Mouse (Mus musculus): ENCODE measurements at regions not wholly inside any gene's neighbourhood (a gene's known extent, or its start where the extent isn't known, plus 50 kb on each side); places are given as distances from the start of the nearest gene placed in this dataset.
"Not testable (repeated sequence)": the region's sequence is repeated elsewhere in the genome, so short reads cannot be mapped to it uniquely, and the experiment has no call there.

DNA sequence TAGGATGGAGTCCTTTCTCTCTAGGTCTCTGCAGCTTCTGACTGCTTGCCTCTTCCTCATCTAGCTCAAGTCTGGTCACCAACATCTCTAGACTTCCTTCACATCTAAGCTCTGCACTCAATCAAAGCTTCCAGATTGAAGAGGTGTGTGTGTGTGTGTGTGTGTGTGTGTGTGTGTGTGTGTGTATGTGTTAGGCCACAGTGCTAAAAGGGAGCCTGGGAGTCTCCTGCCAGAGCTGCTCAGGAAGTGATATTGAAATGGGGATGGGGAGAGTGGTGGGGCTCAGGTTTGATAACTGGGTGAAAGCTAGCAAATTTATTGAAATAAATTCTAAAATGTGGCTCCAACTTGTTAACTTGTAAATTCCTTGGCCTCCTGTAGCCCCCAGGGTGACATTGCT is 73.3 kb downstream of the Gm31371 start:
- not testable (repeated sequence) for DNase-seq

DNA sequence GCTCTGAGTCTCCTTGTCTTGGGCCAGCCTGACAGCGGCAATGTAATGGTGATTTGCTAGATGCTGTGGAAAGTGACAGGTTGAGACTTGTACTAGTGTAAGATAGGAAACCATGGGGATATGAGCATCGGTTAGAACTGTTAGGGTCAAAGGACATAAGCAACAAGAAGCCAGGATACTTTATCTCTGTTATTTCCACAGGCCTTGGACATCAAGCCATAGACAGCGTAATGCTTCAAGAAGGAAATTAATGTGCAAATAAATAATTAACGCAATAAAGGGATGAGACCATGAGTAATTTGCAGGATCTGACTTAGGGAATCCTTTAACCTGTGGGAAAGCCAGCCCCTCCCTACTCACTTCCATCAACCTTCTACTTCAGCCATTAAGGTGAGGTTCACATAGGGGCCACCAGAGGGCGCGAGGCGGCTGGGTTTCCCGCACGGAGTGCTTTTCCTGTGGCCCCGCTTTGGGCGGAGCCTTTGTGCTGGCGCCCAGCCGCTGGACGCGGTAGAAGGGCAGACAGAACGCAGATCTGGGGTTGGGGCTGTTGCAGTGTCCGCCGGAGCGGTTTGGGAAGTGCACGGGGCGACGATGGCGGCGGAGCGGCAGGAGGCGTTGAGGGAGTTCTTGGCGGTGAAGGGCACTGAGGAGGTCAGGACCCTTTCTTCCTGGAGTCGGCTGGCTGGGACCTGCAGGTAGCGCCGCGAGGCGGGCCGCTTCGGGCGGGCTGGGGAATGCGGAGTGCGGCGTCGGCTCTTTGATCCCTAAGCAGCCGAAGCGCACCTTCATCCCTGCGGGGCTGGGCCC is 76.5 kb downstream of the Gm31371 start:
- peak; percentile 67 for DNase-seq

DNA sequence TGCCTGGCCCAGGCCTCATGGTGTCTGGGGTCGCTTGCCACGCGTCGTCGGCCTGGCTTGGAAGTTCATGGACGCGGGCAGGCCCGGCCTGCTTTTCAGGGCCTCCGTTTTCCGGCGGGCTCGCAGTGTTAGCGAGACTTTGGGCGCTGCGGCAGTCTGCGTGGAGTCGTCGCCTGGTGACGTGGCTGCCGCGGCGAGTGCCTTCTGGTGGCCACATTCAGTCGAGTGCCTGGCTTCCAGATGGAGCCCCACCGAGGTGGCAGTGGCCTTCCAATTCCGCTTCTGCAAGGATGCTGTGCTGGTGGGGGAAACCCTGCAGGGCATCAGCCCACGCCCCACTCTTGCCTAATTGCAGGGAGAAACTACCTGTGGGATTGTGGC is 77.1 kb downstream of the Gm31371 start:
- peak; percentile 17 for DNase-seq

DNA sequence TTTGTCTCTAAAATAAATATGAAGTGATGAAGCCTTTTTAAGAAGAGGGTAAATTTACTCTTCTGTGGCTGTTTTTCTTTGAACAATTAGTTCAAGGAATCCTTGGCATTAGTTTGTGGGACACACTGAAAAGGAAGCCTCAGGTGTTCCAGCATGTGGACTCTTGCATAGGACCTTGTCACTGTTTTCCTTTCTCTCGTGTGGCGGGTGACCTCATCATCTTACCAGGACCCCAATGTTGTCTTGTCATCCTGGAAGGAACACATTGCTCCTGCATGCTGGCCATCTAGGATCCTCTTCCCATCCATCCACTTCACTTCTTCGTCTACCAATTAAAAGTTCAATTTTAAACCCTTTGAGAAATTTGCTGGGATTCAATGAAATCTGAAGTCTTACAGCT is 104.9 kb downstream of the Gm31371 start:
- DNase-seq = peak; percentile 22

DNA sequence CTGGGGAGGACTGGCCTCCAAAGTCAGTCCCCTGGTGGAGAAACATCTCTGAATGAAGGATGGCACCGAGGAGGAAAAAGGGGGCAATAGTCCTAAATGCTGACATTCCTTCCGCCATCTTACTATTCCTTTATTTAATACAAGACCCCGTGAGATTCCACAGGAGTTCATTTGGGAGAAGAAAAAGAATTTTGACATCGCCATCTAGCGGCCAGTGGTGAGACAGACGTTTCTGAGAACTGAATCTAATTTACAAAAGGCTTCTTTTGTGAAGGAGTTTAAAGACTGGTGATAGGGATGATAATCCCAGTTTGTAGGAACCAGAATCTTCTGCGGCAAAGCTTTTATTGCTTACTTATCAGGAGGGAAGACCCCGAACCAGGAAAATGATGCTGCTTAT is 107.8 kb downstream of the Gm31371 start:
- not testable (repeated sequence) for DNase-seq

DNA sequence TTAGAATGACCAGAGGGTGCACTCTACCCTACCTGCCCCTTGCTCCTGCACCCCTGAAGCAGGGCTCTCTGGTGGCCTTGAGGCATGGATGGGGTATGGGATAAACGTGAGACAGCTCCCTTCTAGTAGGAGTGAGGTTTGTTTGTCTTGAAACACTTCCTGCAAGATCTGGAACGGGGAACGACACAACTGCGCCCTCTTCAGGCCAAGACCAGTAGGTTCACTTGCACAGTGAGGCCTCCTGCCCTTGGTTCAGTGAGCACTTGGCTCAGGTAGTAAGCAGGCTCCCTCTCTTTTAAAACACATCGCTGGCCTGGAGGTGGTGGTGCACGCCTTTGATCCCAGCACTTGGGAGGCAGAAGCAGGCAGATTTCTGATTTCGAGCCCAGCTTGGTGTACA is 110.1 kb downstream of the Gm31371 start:
- not testable (repeated sequence) for DNase-seq

DNA sequence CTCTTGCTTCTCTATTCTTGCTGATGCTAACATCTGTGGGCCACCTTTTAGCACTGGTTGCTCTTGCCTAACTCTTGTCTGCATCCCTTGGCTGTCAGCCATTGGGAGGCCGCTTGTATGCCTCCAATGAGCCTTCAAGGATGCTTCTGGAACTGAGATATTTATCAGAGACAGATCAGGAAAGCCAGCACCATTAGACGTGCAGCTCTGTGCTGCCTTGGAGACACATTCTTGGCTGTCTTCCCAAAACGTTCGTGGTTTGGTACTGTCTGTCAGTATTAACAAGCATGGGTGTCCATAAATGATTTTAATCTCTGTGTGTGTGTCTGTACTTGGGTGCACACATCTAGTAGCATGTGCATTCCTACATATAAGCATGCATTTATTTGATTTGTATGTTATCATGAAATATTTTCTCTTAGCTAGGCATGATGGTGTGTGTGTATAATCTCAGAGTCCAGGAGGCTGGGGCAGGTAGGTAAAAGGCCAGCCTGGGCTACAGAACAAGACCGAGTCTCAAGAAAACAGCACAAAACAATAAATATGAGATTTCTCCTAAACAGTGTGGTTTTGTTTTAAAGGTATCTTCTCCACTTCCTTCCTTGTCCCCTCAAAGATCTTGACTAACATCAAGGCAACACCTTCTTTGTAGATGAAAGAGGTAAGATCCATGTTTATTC is 111.4 kb downstream of the Gm31371 start:
- DNase-seq = not testable (repeated sequence)

DNA sequence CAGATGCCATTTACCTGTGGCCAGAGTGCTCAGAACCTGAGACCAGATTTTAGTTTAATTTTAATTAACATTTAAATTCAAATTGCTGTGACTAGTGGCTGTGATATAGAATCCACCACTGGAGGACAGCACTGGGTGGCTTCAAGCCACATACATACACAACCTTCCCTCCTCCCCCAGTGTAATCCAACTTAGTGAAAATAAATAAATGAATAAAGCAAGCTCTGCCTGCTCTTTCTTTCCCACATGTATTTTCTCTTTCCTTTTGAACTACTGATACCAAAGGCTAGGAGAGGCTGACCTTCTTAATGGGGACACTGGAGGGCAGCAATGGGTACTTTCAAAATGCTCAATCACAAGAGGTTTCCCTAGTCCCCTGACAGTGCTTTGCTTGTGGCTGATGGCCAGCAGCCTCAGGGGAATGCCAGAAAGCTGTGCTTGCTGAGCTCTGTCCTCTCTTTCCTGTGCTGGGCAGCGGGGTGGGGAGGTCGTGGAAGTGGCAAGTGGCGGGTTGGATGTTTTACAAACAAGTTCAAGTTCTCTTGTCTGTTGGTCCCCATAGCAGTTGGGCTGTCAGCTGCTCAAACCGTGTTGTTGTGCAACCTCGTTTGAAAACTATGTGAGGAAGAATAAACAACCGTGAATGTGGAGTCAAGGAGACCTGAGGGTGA is 112.4 kb downstream of the Gm31371 start:
- DNase-seq = not testable (repeated sequence)

DNA sequence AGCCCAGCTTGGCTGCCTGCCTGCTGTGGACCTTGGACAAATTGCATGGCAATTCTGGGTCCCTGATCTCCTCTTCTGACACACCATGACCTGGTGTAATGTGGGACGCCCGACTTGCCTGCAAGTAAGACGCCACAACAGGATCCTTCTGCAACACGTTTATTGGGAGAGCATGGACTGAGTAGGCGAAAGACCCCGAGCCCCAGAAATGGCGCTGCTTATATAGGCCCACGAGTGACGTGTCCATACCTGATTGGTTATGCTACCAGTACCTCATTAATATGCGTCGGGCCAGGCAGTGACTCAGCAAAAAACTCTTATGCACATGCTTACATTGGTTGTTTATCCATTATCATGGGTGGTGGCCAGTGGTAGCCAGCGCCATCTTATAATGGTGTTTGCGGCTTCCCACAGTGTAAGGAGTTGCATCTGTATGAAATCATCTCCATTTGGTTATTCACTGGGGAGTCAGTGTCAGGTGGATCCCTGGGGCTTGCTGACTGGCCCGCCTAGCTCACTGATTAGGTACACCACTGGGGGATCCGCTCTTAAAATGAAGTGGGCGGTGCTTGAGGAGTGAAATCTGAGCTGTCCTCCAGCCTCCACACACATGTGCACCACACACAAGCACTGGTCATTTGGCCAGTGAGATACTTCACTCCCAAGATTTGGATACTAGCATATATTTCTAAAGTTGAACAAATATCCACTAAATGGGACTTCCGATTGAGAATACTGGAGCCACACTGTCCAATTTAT is 113.1 kb downstream of the Gm31371 start:
- peak; percentile 50 for DNase-seq

DNA sequence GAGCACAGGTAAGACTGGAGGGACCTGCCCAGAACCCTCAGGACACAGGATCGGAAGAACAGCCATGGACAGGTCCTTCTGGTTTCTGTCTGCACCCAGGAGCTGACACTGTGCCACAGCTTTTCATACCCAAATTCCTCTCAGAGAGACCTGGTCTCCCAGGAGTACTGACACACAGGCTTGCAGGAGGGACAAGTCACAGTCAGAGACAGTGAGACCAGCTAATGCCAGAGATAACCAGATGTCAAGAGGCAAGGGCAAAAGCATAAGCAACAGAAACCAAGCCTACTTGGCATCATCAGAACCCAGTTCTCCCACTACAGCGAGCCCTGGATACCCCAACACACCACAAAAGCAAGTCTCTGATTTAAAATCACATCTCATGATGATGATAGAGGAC is 122.3 kb downstream of the Gm31371 start:
- not testable (repeated sequence) for DNase-seq

DNA sequence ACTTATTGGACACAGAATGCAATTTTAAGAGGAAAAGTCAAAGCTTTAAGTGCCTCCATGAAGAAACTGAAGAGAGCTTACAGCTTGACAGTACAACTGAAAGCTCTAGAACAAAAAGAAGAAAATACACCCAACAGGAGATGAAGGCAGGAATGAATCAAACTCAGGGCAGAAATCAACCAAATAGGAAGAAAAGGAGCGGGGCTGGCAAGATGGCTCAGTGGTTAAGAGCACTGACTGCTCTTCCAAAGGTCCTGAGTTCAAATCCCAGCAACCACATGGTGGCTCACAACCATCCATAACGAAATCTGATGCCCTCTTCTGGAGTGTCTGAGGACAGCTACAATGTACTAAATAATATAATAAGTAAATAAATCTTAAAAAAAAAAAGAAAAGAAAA is 124.8 kb downstream of the Gm31371 start:
- DNase-seq = not testable (repeated sequence)

DNA sequence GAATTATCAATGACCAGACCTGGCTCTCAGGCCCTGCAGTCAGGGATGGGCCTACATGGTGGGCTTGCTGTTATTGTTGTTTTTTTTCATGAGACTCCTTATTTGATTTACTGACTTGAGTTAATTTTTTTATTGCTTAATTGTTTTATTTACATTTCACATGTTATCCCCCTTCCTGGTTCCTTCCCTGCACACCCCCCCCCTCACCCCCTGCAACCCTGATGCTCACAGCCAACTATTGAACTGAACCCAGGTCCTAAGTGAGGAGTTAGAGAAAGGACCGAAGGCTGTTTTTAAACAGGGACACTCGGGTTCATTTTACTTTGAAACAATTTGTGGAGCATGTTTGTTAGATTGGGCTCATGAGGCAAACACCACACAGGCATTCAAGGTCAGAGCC is 126.9 kb downstream of the Gm31371 start:
- not testable (repeated sequence) for DNase-seq

DNA sequence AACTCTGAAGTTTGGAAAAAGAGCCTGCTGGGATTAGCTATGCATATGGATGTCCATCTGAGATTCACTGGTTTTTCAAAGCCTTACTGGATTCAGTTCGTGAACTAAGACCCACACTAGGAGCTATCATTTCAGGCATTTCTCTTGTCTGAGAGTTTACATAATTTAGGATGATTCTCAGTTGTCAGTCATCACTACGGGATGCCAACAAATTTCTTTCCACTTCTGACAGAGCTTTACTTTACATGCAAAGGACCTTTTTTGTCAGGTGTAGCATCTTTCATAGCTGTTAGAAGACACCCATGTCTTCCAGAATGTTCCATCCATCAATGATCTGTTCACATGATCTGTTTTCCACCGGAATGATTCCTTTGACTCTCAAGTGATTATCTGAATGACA is 154.4 kb downstream of the Gm31371 start:
- DNase-seq = not testable (repeated sequence)

DNA sequence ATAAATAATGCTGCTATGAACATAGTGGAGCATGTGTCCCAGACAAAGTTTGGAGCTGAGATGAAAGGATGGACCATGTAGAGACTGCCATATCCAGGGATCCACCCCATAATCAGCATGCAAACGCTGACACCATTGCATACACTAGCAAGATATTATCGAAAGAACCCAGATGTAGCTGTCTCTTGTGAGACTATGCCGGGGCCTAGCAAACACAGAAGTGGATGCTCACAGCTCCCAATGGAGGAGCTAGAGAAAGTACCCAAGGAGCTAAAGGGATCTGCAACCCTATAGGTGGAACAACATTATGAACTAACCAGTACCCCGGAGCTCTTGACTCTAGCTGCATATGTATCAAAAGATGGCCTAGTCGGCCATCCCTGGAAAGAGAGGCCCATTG is 194.9 kb downstream of the Gm31371 start:
- peak; percentile 3 for DNase-seq

DNA sequence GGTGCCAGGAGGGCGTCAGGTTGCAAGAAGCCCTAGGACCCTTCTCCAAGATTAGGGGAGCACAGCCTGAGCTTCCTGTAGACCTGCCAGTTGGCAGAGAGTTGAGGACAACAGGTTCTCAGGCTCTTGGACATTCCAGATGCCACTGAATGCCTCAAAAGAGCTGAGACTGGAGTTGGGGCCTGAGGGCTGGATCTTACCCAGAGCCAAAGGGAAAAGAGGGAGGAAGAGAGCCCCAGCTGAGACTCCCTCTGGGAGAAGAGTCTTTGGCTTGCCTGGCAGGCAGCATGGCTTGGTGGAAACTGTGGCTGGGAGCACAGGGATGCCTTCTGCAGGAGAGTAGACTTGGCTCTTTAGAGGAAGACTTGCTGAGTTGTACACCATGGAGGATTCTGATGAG is 197.0 kb downstream of the Gm31371 start:
- not testable (repeated sequence) for DNase-seq

DNA sequence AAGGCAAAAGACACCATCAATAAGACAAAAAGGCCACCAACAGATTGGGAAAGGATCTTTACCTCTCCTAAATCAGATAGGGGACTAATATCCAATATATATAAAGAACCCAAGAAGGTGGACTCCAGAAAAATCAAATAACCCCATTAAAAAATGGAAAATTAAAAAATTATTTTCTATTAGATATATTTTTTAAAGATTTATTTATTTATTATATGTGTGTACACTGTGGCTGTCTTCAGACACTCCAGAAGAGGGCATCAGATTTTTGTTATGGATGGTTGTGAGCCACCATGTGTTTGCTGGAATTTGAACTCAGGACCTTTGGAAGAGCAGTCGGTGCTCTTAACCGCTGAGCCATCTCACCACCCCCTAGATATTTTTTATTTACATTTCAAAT is 199.2 kb downstream of the Gm31371 start:
- DNase-seq = not testable (repeated sequence)

DNA sequence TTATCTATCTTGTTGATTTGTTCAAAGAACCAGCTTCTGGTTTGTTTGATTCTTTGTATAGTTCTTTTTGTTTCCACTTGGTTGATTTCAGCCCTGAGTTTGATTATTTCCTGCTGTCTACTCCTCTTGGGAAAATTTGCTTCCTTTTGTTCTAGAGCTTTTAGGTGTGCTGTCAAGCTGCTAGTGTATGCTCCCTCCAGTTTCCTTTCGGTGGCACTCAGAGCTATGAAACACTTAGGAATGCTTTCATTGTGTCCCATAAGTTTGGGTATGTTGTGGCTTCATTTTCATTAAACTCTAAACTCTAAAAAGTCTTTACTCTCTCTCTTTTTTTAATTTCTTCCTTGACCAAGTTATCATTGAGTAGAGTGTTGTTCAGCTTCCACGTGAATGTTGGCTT is 204.0 kb downstream of the Gm31371 start:
- DNase-seq = not testable (repeated sequence)

DNA sequence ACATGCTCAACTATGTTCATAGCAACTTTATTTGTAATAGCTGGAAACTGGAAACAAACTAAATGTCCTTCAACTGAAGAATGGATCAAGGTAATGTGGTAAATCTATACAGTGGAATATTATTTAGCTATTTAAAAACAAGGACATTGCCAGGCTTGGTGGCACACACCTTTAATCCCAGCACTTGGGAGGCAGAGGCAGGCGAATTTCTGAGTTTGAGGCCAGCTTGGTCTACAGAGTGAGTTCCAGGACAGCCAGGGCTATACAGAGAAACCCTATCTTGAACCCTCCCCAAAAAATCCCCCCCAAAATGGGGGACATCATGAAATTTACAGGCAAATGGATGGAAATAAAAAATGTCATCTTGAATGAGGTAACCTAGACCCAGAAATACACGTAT is 213.6 kb downstream of the Gm31371 start:
- DNase-seq = not testable (repeated sequence)

DNA sequence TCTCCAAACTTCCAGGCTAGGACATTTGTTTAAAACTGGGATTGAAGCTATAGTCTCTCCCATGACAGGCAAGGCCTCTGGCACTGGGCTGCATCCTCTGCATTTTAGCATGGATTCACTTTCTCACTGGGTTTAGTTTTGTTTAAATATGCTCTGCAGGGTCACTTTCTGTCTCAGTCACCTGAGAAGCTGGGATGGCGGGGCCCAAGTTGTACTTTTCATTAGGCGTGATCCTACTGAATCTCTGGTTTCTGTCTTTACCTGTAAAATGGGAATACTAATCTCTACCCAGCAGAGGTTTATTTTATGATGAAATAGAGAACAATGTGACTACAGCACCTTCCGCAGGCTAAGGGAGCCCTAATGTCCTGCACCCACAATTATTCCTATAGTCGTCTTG is 216.4 kb downstream of the Gm31371 start:
- DNase-seq = not testable (repeated sequence)

DNA sequence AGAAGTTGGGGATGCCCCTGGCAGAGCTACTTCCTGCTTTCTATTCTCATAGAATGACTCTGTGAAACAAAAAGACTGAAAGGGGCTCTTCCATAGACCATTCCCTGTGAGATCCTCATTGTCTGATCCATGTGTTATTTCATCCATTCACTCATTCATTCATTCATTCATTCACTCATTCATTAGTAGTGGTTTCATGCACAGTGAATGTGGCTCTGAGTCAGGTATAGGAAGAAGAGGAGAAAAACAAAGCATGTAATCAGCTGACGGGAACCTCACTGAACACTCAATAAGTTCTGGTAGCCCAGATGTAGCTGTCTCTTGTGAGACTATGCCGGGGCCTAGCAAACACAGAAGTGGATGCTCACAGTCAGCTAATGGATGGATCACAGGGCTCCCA is 217.0 kb downstream of the Gm31371 start:
- not testable (repeated sequence) for DNase-seq

DNA sequence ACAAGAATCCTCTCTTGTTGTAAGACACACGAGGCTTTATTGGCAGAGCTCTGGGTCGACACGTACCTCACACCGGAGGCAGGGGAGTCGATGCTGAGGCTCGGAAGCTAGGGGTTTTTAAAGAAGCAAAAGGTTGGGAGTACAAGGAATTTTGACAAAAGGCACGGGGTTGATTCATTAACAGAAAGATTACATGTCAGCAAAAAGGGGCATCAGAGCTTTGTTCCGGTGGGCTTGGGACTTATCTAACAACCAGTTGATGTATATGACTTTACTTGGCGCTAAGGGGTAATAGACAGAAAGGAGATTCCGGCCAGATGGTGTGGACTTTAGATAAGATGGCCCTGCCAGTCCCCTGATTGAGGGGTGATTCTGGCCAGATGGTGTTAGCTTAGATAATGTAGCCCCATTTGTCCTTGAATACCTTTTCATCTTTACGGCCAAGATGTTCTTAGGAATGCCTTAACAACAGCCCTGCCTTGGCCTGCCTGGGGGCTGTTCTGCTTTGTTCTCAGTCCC is 218.3 kb downstream of the Gm31371 start:
- peak; percentile 53 for DNase-seq

DNA sequence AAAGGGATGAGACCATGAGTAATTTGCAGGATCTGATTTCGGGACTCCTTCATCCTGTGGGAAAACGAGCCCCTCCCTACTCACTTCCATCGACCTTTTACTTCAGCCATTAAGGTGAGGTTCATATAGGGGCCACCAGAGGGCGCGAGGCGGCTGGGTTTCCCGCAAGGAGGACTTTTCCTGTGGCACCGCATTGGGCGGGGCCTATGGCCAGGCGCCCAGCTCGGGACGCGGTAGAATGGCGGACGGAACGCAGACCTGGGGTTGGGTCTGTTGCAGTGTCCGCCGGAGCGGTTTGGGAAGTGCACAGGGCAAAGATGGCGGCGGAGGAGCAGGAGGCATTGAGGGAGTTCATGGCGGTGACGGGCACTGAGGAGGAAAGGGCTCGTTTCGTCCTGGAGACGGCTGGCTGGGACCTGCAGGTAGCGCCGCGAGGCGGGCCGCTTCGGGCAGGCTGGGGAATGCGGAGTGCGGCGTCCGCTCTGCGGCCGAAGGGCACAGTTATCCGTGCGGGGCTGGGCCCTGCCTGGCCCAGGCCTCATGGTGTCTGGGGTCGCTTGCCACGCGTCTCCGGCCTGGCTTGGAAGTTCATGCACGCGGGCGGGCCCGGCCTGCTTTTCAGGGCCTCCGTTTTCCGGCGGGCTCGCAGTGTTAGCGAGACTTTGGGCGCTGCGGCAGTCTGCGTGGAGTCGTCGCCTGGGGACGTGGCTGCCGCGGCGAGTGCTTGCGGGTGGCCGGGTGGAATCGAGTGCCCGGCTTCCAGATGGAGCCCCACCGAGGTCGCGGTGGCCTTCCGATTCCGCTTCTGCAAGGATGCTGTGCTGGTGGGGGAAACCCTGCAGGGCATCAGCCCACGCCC is 219.1 kb downstream of the Gm31371 start:
- peak; percentile 100 for DNase-seq

All from cerebellum, adult 9-11 months (tissue).